Comparison of ENCODE assay signal across 10 mouse cellular contexts in the genomic region with DNA sequence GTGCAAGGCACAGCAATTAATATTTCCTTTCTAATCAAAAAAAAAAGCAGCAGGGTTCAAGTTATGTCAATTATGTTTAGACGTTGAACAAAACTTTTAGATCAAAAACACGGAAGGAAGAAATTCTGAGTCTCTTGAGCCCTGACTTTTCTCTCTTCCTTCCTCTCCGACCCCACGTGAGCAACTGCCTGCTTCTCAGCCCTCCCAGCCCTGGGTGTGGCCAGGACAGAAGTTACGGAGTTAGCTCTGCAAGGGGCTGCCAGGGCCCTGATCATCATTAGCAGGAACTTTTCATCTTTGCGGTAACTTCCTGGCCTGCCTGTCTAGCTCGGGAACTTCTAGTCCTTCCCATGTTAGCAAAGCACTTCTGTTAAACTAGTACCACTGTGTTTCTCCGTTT. TPM values are rescaled to one million over a fixed set of nuclear protein-coding genes. Genes with fewer than 3 reads are reported as not detected.
A peak's percentile ranks its signal among the peaks of the same experiment; 100 is the strongest.
DNase-seq lines count a peak whose midpoint lies in the region; ATAC-seq and TF ChIP-seq lines count a peak whose summit lies in the region.
"Had no signal": no experiment of that assay in that cellular context is flagged by ENCODE, and none has a peak within 500 bp of the region (broad histone marks: within the 10 kb centered on the region; RNA-seq: fewer than 3 reads in every experiment).

No protein-coding gene starts in this region.

- no peaks in the 10 kb centered on the region for H3K4me1 ChIP-seq in heart, adult 2 months (ENCODE audit: control insufficient read depth, insufficient read depth, low read length)
- H3K4me1 ChIP-seq in heart, embryonic 11.5 days (ENCODE audit: control insufficient read depth, insufficient read depth, low read length): no peaks in the 10 kb centered on the region
- H3K4me1 ChIP-seq in limb, embryonic 10.5 days: peaks cover 11% of the 10 kb centered on the region
- peaks cover 8% of the 10 kb centered on the region for H3K4me1 ChIP-seq in midbrain, embryonic 10.5 days

- 35% methylated on average over 8 of the region's 8 CpGs for WGBS in heart, adult 2 months
- 51% methylated on average over 8 of the region's 8 CpGs for WGBS in heart, embryonic 11.5 days (ENCODE audit: insufficient replicate concordance)
- WGBS in limb, embryonic 10.5 days: 56% methylated on average over 8 of the region's 8 CpGs
- WGBS in midbrain, embryonic 10.5 days: 68% methylated on average over 8 of the region's 8 CpGs

- H3K4me2 ChIP-seq in heart, embryonic 11.5 days: no peak overlapping the region
- H3K4me2 ChIP-seq: embryonic facial prominence, embryonic 13.5 days had no signal

- DNase-seq in heart, adult 2 months: peak; percentile 26 to 73
- peak; percentile 60 for DNase-seq in T-cell, adult 2 months (ENCODE audit: low spot score)
- DNase-seq in limb, embryonic 10.5 days (ENCODE audit: low spot score): peak; percentile 29
- DNase-seq in spleen, postnatal 36 days (ENCODE audit: low spot score in 2 of 2): peak; percentile 90
- DNase-seq in cerebellum, postnatal 10 days: no peak
- no peak for DNase-seq in midbrain, embryonic 10.5 days (ENCODE audit: low spot score)
- no peak for DNase-seq in frontal cortex, adult 2 months (ENCODE audit: extremely low spot score in 1 of 2, low spot score in 1 of 2)
- DNase-seq: right cerebral cortex, postnatal 14 days had no signal

- H3K9ac ChIP-seq in heart, adult 2 months (ENCODE audit: low read depth, low read length): no peak overlapping the region
- no peak overlapping the region for H3K9ac ChIP-seq in heart, embryonic 11.5 days (ENCODE audit: low read depth, low read length)
- H3K9ac ChIP-seq: embryonic facial prominence, embryonic 13.5 days had no signal

- no peaks in the 10 kb centered on the region for H3K36me3 ChIP-seq in heart, adult 2 months (ENCODE audit: control insufficient read depth, insufficient read depth, low read length)
- H3K36me3 ChIP-seq in heart, embryonic 11.5 days (ENCODE audit: control insufficient read depth, insufficient read depth, low read length): no peaks in the 10 kb centered on the region
- H3K36me3 ChIP-seq in limb, embryonic 10.5 days: no peaks in the 10 kb centered on the region
- no peaks in the 10 kb centered on the region for H3K36me3 ChIP-seq in midbrain, embryonic 10.5 days
- H3K36me3 ChIP-seq: embryonic facial prominence, embryonic 13.5 days had no signal

- no peaks in the 10 kb centered on the region for H3K9me3 ChIP-seq in heart, embryonic 11.5 days (replicated peaks; ENCODE audit: control insufficient read depth, low read length)
- no peaks in the 10 kb centered on the region for H3K9me3 ChIP-seq in limb, embryonic 10.5 days (replicated peaks)
- H3K9me3 ChIP-seq in midbrain, embryonic 10.5 days (replicated peaks): no peaks in the 10 kb centered on the region
- H3K9me3 ChIP-seq: embryonic facial prominence, embryonic 13.5 days had no signal

- TF ChIP-seq CTCF in heart, adult 2 months (IDR thresholded peaks at IDR 0.05): no peak

- H3K4me3 ChIP-seq in heart, adult 2 months: no peak overlapping the region
- H3K4me3 ChIP-seq in heart, embryonic 11.5 days (ENCODE audit: low read depth, low read length): no peak overlapping the region
- H3K4me3 ChIP-seq in limb, embryonic 10.5 days: no peak overlapping the region
- H3K4me3 ChIP-seq in midbrain, embryonic 10.5 days: no peak overlapping the region
- H3K4me3 ChIP-seq: embryonic facial prominence, embryonic 13.5 days had no signal

- peak overlapping the region; percentile 8 for H3K27ac ChIP-seq in heart, adult 2 months
- H3K27ac ChIP-seq in heart, embryonic 11.5 days (ENCODE audit: low read depth, low read length): no peak overlapping the region
- H3K27ac ChIP-seq in limb, embryonic 10.5 days: no peak overlapping the region
- no peak overlapping the region for H3K27ac ChIP-seq in midbrain, embryonic 10.5 days (replicated peaks)
- H3K27ac ChIP-seq: embryonic facial prominence, embryonic 13.5 days had no signal

- H3K79me2 ChIP-seq in heart, adult 2 months (replicated peaks; ENCODE audit: control insufficient read depth, insufficient read depth, low read length): no peaks in the 10 kb centered on the region

- no peaks in the 10 kb centered on the region; the same call in 1 of the 2 replicates for H3K27me3 ChIP-seq in heart, adult 2 months (ENCODE audit: control insufficient read depth, insufficient read depth, low read length)
- no peaks in the 10 kb centered on the region for H3K27me3 ChIP-seq in heart, embryonic 11.5 days (ENCODE audit: control insufficient read depth, insufficient read depth, low read length)
- H3K27me3 ChIP-seq in limb, embryonic 10.5 days (ENCODE audit: low read depth, poor library complexity, severe bottlenecking): no peaks in the 10 kb centered on the region
- H3K27me3 ChIP-seq in midbrain, embryonic 10.5 days (ENCODE audit: low read depth, poor library complexity, severe bottlenecking): peaks cover 4% of the 10 kb centered on the region; the same call in 1 of the 2 replicates
- H3K27me3 ChIP-seq: embryonic facial prominence, embryonic 13.5 days had no signal

- intact Hi-C loops in heart, adult 2 months (cut with DNase I): loop anchor here (2.0 kb wide), 1 partner anchor 20 kb away; the partner anchor contains the start of gene Etnk1

- no peak for ATAC-seq in heart, embryonic 11.5 days (replicated peaks; ENCODE audit: insufficient number of reproducible peaks, low FRiP score, low TSS enrichment)

- TF ChIP-seq POLR2A in heart, adult 2 months (IDR thresholded peaks at IDR 0.05; ENCODE audit: insufficient read depth, low read depth, low read length): no peak

- TF ChIP-seq EP300 in heart, adult 2 months (IDR thresholded peaks at IDR 0.05; ENCODE audit: insufficient read depth, low read depth, low read length): no peak

RNA-seq across cellular contexts. Expression of gene Etnk1, which starts 20.3 kb away (rescaled TPM):
- 10 to 100 TPM; 27.0 to 27.6 TPM for total RNA-seq in heart, adult 2 months (2021)
- 13.5 and 25.7 TPM in 2 replicates for polyA plus RNA-seq in heart, adult 2 months (2012; rRNA removed)
- polyA plus RNA-seq in heart, embryonic 11.5 days (2014; fragmentation: Nextera tagmentation; extraction: Ambion mirVana): 18.0 and 19.8 TPM in 2 replicates
- polyA plus RNA-seq in limb, embryonic 10.5 days (2016; fragmentation: Nextera tagmentation; extraction: Ambion mirVana): 20.9 and 21.2 TPM in 2 replicates
- polyA plus RNA-seq in midbrain, embryonic 10.5 days (2016; fragmentation: Nextera tagmentation; extraction: Ambion mirVana): 21.0 and 23.9 TPM in 2 replicates
- polyA plus RNA-seq in frontal cortex, adult 2 months (2012; rRNA removed): 174 and 184 TPM in 2 replicates

RNA-seq across cellular contexts. Expression of gene C2cd5, which starts 46.8 kb away (rescaled TPM):
- total RNA-seq in heart, adult 2 months (2021): 10 to 100 TPM in 1 of 2 experiments, 1 to 10 TPM in 1; 9.9 to 10.7 TPM
- 8.6 and 12.0 TPM in 2 replicates for polyA plus RNA-seq in heart, adult 2 months (2012; rRNA removed)
- polyA plus RNA-seq in heart, embryonic 11.5 days (2014; fragmentation: Nextera tagmentation; extraction: Ambion mirVana): 23.3 and 24.8 TPM in 2 replicates
- polyA plus RNA-seq in limb, embryonic 10.5 days (2016; fragmentation: Nextera tagmentation; extraction: Ambion mirVana): 45.3 and 46.1 TPM in 2 replicates
- 35.8 and 40.8 TPM in 2 replicates for polyA plus RNA-seq in midbrain, embryonic 10.5 days (2016; fragmentation: Nextera tagmentation; extraction: Ambion mirVana)
- polyA plus RNA-seq in frontal cortex, adult 2 months (2012; rRNA removed): 95.3 and 98.9 TPM in 2 replicates

Comparison
In these comparisons a context has a peak if more than half of its experiments do, and no peak if none do; other contexts are left out.
1. DNase-seq: peak in heart, adult 2 months (2 of 2), T-cell, adult 2 months (single experiment), limb, embryonic 10.5 days (single experiment) and spleen, postnatal 36 days (2 of 2); none in cerebellum, postnatal 10 days (0 of 2), midbrain, embryonic 10.5 days (single experiment) and frontal cortex, adult 2 months (0 of 2).